Mouse (Mus musculus): ENCODE data around the gene Rbm38.
A peak's percentile ranks its signal among the peaks of the same experiment; 100 is the strongest.

Gene Rbm38

GRCm38 (mm10) chr2:173020430-173020829, at the start of gene Rbm38:
Gene Rbm38 (plus strand): TSS chr2:173020498.
- DNase-seq (ENCODE audit: low spot score in 2 of 2): no peak

GRCm38 (mm10) chr2:172971865-172972264, 48.4 kb upstream of the Rbm38 start:
- no peak for DNase-seq (ENCODE audit: low spot score in 2 of 2)

GRCm38 (mm10) chr2:172973806-172974565, 46.3 kb upstream of the Rbm38 start:
- no peak for DNase-seq (ENCODE audit: low spot score in 2 of 2)

GRCm38 (mm10) chr2:172974701-172975100, 45.6 kb upstream of the Rbm38 start:
- DNase-seq (ENCODE audit: low spot score in 2 of 2): no peak

GRCm38 (mm10) chr2:172975159-172975558, 45.1 kb upstream of the Rbm38 start:
- DNase-seq (ENCODE audit: low spot score in 2 of 2): no peak

- DNase-seq (ENCODE audit: low spot score in 2 of 2): no peak
Observed at GRCm38 (mm10) chr2:172976661-172977238, 43.5 kb upstream of the Rbm38 start.

- DNase-seq (ENCODE audit: low spot score in 2 of 2): no peak
Observed at GRCm38 (mm10) chr2:172977409-172978130, 42.7 kb upstream of the Rbm38 start, which contains the start of gene Spo11. Gene Spo11 (plus strand): TSS chr2:172977700.

- no peak for DNase-seq (ENCODE audit: low spot score in 2 of 2)
Observed at GRCm38 (mm10) chr2:172978131-172978633, 42.1 kb upstream of the Rbm38 start.

GRCm38 (mm10) chr2:172979666-172980345, 40.5 kb upstream of the Rbm38 start:
- no peak for DNase-seq (ENCODE audit: low spot score in 2 of 2)

- DNase-seq (ENCODE audit: low spot score in 2 of 2): no peak
Observed at GRCm38 (mm10) chr2:172982776-172983561, 37.3 kb upstream of the Rbm38 start.

GRCm38 (mm10) chr2:172990161-172990560, 30.1 kb upstream of the Rbm38 start:
- no peak for DNase-seq (ENCODE audit: low spot score in 2 of 2)

GRCm38 (mm10) chr2:172996207-172996606, 24.1 kb upstream of the Rbm38 start:
- peak; percentile 50 to 59 for DNase-seq (ENCODE audit: low spot score in 2 of 2)

GRCm38 (mm10) chr2:172997748-172998147, 22.6 kb upstream of the Rbm38 start:
- DNase-seq (ENCODE audit: low spot score in 2 of 2): no peak

- DNase-seq (ENCODE audit: low spot score in 2 of 2): no peak
Observed at GRCm38 (mm10) chr2:172998478-172998877, 21.8 kb upstream of the Rbm38 start.

GRCm38 (mm10) chr2:172999630-173000284, 20.5 kb upstream of the Rbm38 start, which contains the start of gene Rae1:
Gene Rae1 (plus strand): TSS chr2:173000117.
- DNase-seq (ENCODE audit: low spot score in 2 of 2): peak; percentile 98

GRCm38 (mm10) chr2:173000285-173000652, 20.0 kb upstream of the Rbm38 start:
- peak in 1 of 2 experiments; percentile 65 for DNase-seq (ENCODE audit: low spot score in 2 of 2)

GRCm38 (mm10) chr2:173000921-173001320, 19.4 kb upstream of the Rbm38 start:
- no peak for DNase-seq (ENCODE audit: low spot score in 2 of 2)

GRCm38 (mm10) chr2:173003737-173004136, 16.6 kb upstream of the Rbm38 start:
- DNase-seq (ENCODE audit: low spot score in 2 of 2): no peak

GRCm38 (mm10) chr2:173010220-173010717, 10.0 kb upstream of the Rbm38 start:
- no peak for DNase-seq (ENCODE audit: low spot score in 2 of 2)

- DNase-seq (ENCODE audit: low spot score in 2 of 2): no peak
Observed at GRCm38 (mm10) chr2:173011440-173011839, 8.9 kb upstream of the Rbm38 start.
